Mouse (Mus musculus) cerebellum, adult (tissue): Measurements from ENCODE around the gene Lrrc26.

ENCODE experiments used
- ATAC-seq: cut with Nextera tagmentation; 2 replicates; pipeline ENCODE4 v1.9.2; 2017; ENCODE audit warnings: mild to moderate bottlenecking, moderate library complexity, mixed read lengths; ENCODE audit not compliant: insufficient number of reproducible peaks, low FRiP score, low TSS enrichment

The Lrrc26 gene

DNA sequence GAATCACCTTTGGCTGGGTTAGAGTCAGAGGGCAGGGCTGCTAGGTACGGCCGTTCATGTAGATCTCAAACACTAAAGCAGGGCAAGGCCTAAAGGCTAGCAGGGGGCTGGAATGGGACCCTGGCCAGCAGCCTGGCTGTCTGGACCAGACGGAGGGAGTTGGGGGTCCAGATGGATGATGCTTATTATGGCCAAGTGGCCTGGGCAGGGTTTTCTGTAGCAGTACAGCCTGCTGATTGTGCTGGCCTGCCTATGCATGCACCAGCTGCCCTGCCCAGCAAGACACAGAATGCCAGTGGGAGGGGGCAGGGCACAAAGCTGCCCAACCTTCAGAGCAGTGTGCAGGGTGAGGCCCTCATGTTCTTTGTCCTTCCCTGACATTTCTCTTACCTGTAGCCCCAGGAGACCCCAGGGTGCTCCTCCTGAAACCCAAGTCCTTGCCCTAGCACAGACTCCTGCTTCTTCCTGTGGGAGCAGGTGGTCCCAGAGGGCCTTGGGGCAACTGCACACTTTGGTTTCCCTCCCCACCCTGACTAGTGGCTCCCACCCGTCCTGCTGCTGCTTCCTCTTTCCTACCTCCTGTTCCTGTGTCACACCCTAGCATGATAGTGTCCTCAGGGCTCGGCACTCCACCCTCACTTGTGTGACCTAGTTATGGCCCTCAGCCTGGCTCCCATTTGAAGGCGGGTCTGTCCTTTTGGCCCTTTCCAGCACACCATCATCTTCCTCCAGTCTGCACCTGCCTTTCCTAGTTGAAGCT is 23.6 kb upstream of the Lrrc26 start:
- peak; percentile 65 for ATAC-seq

- no peak for ATAC-seq
Observed at GRCm38 (mm10) chr2:25266720-25267119, 23.0 kb upstream of the Lrrc26 start.

- no peak for ATAC-seq
Observed at GRCm38 (mm10) chr2:25267241-25267640, 22.5 kb upstream of the Lrrc26 start.

DNA sequence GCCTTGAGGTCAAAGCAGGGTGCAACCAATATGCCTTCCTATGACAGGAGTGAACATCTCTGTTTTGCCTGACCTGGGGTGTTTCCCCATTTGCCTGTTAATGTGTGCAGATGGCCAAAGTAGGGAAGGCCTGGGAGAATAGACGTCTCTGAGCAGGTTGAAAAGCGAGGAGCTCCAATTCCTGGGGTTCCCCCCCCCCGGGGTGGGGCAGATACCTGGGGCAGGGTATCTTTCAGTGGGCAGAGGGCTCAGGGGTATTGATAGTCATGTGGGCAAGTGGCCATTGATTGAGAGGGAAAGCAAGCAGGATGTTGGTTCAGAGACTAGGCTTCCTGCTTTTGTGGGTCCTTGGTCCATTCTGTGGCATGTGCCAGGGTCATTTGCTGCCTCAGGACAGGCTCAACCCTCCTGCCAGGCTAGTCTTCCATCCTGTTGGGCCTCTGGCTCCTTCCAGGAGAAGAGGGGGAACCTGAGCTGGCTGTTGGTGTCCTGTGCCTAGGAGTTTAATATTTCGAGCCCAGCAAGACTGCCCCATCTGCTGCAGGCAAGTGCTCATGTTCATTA is 21.9 kb upstream of the Lrrc26 start:
- ATAC-seq = no peak

GRCm38 (mm10) chr2:25271827-25272511 is 17.7 kb upstream of the Lrrc26 start, which contains the start of the genes Ssna1 and Anapc2:
TSS of gene Ssna1 (minus strand) at chr2:25272438.
TSS of gene Anapc2 (plus strand) at chr2:25272478.
- ATAC-seq = peak; percentile 75

DNA sequence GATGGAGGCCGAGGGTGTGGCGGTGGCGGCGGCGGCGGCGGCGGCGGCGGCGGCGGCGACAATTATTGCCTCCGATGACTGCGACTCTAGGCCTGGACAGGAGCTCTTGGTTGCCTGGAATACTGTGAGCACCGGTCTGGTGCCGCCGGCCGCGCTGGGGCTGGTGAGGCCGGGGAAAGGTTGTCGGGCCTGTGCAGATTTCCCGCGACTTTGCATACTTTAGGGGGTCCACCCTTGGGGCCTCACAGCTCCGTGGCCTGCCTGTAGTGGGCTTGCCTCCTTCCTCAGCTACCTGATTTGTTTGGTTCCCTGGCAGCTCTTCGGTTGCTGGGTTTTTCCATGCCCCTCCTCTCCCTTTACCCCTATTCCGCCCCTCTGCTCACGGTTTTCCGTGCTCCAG is 17.2 kb upstream of the Lrrc26 start:
- ATAC-seq = peak; percentile 19; the same call in 1 of the 2 replicates

DNA sequence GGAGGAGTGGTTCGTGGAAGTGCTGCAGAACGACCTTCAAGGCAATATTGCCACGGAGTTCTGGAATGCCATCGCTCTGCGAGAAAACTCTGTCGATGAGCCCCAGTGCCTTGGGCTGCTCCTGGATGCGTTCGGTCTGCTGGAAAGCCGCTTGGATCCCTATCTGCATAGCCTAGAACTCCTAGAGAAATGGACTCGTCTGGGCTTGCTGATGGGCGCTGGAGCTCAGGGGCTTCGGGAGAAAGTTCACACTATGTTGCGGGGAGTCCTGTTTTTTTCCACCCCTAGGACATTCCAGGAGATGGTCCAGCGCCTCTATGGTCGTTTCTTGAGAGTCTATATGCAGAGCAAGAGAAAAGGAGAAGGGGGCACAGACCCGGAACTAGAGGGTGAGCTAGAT is 16.7 kb upstream of the Lrrc26 start:
- no peak for ATAC-seq

DNA sequence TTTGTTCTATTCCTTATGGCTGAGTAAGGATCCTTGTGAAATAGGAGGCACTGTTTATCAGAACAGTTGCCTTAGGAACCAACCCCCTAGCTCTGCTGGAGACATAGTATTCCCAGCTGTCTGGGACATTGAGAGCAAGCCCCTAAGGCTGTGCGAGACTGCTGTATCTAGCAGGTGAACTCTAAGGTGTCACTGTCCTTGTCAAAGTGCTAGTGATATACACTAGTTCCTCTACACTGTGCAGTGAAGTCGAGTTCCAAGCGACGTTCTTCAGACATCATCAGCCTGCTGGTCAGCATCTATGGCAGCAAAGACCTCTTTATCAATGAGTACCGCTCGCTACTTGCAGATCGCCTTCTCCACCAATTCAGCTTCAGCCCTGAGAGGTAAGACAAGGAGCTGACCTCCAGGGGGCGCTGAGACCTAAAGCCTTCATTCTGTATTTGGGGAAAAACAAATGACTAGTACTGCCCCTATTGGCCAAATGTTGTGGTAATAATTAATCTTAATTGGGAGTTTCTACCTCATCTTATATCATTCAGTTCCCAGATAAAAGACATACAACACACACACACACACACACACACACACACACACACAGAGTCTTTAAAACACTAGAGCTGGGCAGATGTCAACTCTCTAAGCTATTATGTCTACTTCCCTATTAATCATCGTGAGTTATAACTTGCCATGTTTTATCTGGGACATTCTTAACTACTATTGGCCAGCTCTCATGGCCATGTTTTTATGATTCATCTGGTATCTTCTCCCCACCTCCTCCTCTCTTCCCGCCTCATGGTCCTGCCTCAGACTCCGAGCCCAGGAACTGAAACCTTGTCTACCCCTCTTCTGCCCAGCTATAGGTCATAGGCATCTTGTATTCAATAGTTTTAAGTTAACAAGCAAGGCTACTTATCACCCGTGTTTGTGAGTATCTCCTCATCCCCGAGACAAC is 10.5 kb upstream of the Lrrc26 start:
- 0 out of 2 replicates have a peak, but pooled peaks have one; percentile 61 for ATAC-seq

GRCm38 (mm10) chr2:25285551-25285950 is 4.2 kb upstream of the Lrrc26 start:
- ATAC-seq = no peak

DNA sequence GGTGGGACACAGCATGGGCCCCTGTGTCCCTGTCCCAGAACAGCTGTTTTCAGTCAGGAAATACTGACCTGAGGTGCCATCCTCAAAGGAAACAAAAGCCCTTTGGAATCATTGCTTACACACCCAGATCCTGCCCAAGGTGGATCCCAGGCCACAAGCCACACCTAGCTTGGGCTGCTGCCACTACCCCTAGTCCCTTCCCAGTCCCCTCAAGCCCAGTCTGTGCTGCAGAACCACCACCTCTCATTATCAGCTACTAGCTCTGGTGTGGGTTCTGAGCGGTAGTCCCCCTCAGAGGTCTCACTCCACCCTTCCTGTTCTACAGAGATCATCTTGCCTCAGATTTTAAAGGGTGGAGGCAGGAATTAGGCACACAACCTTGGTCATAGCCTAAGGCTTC is 3.4 kb upstream of the Lrrc26 start:
- no peak for ATAC-seq

DNA sequence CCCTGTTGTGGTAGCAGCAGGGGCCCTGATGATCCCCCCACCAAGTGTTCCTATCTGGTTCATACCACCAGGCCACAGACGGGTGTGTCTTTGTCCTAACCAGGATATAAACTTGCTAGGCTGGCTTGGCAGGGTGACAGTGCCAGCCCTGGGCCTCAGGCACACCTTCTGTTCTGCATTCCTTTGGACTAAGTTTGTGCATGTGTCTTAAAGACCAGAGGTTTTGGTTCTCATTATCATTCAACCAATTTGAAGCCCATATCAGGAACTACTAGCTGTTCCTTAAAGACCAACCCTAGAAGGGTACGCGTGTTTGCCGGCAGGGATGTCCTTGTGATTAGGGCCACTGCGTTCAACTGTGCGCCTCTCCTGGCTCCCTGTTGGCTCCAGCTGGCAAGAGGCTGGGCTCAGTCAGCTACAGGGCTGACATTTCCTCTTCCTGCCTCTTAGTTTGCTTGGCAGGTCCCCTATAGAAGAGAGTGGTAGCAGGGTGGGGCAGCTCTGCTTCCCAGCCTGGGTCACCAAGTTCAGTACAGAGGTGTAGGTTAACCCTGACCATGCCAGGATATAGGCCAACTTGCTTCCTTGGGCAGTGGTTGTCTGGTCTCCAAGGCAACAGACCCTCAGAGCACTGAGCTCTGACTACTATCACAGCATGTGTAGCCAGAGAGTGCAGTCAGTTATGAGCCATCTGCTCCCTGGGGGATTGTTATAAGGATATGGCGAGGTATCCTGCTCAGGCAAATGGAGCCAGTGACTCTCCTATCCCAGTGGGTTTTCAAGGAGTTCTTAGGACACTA is 2.7 kb upstream of the Lrrc26 start:
- no peak for ATAC-seq

- no peak for ATAC-seq
Observed at GRCm38 (mm10) chr2:25287927-25288649, 1.6 kb upstream of the Lrrc26 start, which contains the start of gene Tmem210. TSS of gene Tmem210 (plus strand) at chr2:25288145.

- ATAC-seq = no peak
Observed at GRCm38 (mm10) chr2:25288734-25289345, 875 bp upstream of the Lrrc26 start.

GRCm38 (mm10) chr2:25290101-25290815 is 543 bp downstream of the Lrrc26 start:
- ATAC-seq = peak; percentile 5; the same call in 1 of the 2 replicates

DNA sequence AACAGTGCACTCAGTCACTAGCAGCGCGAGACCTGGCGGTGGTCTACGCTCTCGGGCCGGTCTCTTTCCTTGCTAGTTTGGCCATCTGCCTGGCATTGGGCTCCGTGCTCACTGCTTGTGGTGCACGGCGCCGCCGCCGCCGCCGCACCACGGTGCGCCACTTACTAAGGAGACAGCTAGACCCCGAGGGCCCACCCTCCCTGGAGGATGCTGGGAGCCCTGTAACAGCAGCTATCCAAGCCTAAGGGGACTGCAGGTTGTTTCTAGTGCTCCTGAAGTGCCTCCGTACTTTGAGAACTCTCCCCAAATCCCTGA is 1.1 kb downstream of the Lrrc26 start:
- no peak for ATAC-seq

DNA sequence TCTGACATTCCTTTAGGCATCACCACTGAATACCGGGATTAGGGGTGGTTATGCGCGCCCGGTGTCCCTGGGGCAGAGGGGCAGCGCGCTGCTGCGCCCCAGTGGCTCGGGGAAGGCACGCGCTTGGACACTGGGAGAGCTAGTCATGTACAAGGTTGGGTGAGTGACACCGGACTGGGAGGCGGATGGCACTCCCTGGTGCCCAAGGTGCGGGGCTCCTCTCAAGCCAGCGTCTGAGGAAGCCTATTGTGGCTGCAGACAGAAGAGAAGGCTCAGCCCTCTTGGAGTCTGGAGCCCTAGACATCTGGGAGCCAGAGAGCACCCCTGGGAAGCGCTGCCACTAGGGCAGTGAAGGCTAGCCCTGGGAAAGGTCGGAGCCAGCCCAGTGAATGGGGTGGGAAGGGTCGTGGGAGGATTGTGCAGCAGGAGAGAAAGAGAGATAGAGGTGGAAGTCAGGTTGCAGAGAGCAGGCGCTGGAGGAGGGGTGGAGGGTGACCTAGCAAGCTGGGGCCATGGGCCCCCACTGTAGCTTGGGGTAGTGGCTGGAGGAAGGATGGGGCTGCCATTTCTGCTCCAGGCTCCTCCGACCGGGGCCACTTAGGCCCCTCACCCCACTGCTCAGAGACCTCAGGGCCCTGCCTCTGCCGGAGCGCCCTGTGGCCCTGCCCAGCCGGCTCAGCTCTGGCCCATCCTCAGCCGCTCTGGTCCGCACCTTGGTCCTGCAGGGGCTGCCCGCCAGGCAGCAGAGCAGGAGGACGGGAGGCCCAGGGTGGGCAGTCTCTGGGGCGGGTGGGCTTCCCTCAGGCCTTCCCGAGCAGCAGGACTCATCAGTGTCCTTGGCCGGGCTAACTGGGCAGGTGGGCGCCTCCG is 1.7 kb downstream of the Lrrc26 start:
- no peak for ATAC-seq

DNA sequence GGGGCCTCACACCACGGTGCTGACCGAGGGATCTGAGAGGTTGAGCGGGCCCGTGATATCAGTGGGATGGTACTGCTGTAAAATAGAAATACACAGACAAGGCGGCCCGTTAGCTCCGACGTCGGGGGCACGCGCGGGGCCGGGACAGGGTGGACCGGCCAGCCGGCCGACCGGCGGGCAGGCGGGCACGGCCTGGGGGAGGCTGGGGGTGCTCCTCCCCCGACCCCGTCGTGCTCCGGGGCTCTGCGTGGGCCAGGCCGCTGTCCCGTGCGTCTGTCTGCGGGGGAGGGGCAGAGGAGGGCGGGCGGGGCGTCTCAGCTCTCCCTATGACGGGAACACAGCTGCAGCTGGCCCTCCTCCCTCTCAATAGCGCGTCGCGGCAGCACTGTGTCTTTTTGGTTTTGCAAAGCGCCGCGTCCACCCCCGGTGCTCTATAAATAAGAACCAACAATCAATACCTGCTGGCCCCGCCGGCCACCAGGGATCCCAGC is 2.4 kb downstream of the Lrrc26 start:
- no peak for ATAC-seq
